Mouse (Mus musculus) embryonic facial prominence, embryonic 13.5 days (tissue): ENCODE measurements at regions not wholly inside any gene's neighbourhood (a gene's known extent, or its start where the extent isn't known, plus 50 kb on each side); places are given as distances from the start of the nearest gene placed in this dataset.
"Not testable (repeated sequence)": the region's sequence is repeated elsewhere in the genome, so short reads cannot be mapped to it uniquely, and the experiment has no call there.

ENCODE experiments used
- ATAC-seq: fragments of 200-750 bp; cut with Nextera tagmentation; 2 replicates; pipeline ENCODE4 v1.8.0; 2017; ENCODE audit warnings: low read depth; ENCODE audit not compliant: insufficient number of reproducible peaks, insufficient read depth, low FRiP score, low TSS enrichment
- H3K27ac ChIP-seq: fragments of 300-500 bp; sonication (generic); 2 replicates; pipeline ENCODE4 v1.5.1; 2015; ENCODE audit warnings: moderate library complexity, mild to moderate bottlenecking, inconsistent platforms
- H3K27me3 ChIP-seq: fragments of 300-500 bp; sonication (generic); 2 replicates; pipeline ENCODE4 v1.6.1; 2015; ENCODE audit warnings: mild to moderate bottlenecking, inconsistent platforms
- H3K36me3 ChIP-seq: fragments of 300-500 bp; sonication (generic); 2 replicates; pipeline ENCODE4 v1.6.1; 2015; ENCODE audit warnings: mild to moderate bottlenecking, inconsistent platforms
- H3K4me1 ChIP-seq: fragments of 300-500 bp; sonication (generic); 2 replicates; pipeline ENCODE4 v1.6.1; 2015; ENCODE audit warnings: inconsistent platforms
- H3K4me2 ChIP-seq: fragments of 300-500 bp; sonication (generic); 2 replicates; pipeline ENCODE4 v1.6.1; 2015; ENCODE audit warnings: moderate library complexity, mild to moderate bottlenecking, inconsistent platforms
- H3K4me3 ChIP-seq: fragments of 300-500 bp; sonication (generic); 2 replicates; pipeline ENCODE4 v1.5.1; 2015; ENCODE audit warnings: mild to moderate bottlenecking, inconsistent platforms
- H3K9ac ChIP-seq: fragments of 300-500 bp; sonication (generic); 2 replicates; pipeline ENCODE4 v1.6.1; 2015; ENCODE audit warnings: mild to moderate bottlenecking, inconsistent platforms
- H3K9me3 ChIP-seq: fragments of 300-500 bp; sonication (generic); 2 replicates; pipeline ENCODE4 v1.6.1; 2016; ENCODE audit warnings: inconsistent platforms
- WGBS: fragments of 180-500 bp; shearing (Covaris S2); methylation state at CpG from one replicate; pipeline ENCODE4 v1.1.7; 2015; ENCODE audit warnings: mixed read lengths; 5-methylcytosine and 5-hydroxymethylcytosine counted together

GRCm38 (mm10) chr14:71588006-71588405, 903.6 kb downstream of the Gm9195 start:
- H3K9ac ChIP-seq: no peak overlapping the region
- H3K27me3 ChIP-seq: no peaks in the 10 kb centered on the region
- ATAC-seq: no peak
- no peak overlapping the region for H3K4me3 ChIP-seq
- H3K4me1 ChIP-seq: no peaks in the 10 kb centered on the region
- no peaks in the 10 kb centered on the region for H3K36me3 ChIP-seq
- no peak overlapping the region for H3K4me2 ChIP-seq
- no peak overlapping the region for H3K27ac ChIP-seq
- no peaks in the 10 kb centered on the region for H3K9me3 ChIP-seq

- no peaks in the 10 kb centered on the region for H3K27me3 ChIP-seq
- H3K9me3 ChIP-seq: no peaks in the 10 kb centered on the region
- H3K4me2 ChIP-seq: no peak overlapping the region
- H3K4me1 ChIP-seq: no peaks in the 10 kb centered on the region
- no peak overlapping the region for H3K27ac ChIP-seq
- 81% methylated on average over 3 of the region's 3 CpGs for WGBS
- H3K4me3 ChIP-seq: no peak overlapping the region
- H3K36me3 ChIP-seq: no peaks in the 10 kb centered on the region
- no peak overlapping the region for H3K9ac ChIP-seq
- no peak for ATAC-seq
Observed at GRCm38 (mm10) chr14:71564816-71565215, 926.8 kb downstream of the Gm9195 start.

GRCm38 (mm10) chr14:71561906-71562305, 929.7 kb downstream of the Gm9195 start:
- H3K4me1 ChIP-seq: no peaks in the 10 kb centered on the region
- no peaks in the 10 kb centered on the region for H3K9me3 ChIP-seq
- no peak overlapping the region for H3K9ac ChIP-seq
- 74% methylated on average over 4 of the region's 4 CpGs for whole genome bisulfite sequencing
- no peak overlapping the region for H3K4me2 ChIP-seq
- ATAC-seq: no peak
- no peak overlapping the region for H3K4me3 ChIP-seq
- no peak overlapping the region for H3K27ac ChIP-seq
- H3K36me3 ChIP-seq: no peaks in the 10 kb centered on the region
- H3K27me3 ChIP-seq: no peaks in the 10 kb centered on the region

- not testable (repeated sequence) for ATAC-seq, H3K4me2 ChIP-seq, H3K36me3 ChIP-seq, H3K9me3 ChIP-seq, H3K4me1 ChIP-seq, H3K27me3 ChIP-seq, H3K27ac ChIP-seq, H3K9ac ChIP-seq, H3K4me3 ChIP-seq
- 27% methylated on average over 2 of the region's 3 CpGs for WGBS
Observed at GRCm38 (mm10) chr14:71554324-71554723, 937.3 kb downstream of the Gm9195 start.

- Histone ChIP-seq H3K27ac (no peak overlapping the region), H3K36me3 (no peaks in the 10 kb centered on the region), H3K27me3 (no peaks in the 10 kb centered on the region), H3K9ac (no peak overlapping the region), H3K4me1 (no peaks in the 10 kb centered on the region), H3K4me3 (no peak overlapping the region), H3K4me2 (no peak overlapping the region), H3K9me3 (no peaks in the 10 kb centered on the region)
- WGBS: 89% methylated on average over 3 of the region's 3 CpGs
- no peak for ATAC-seq
Observed at GRCm38 (mm10) chr14:71543580-71543979, 943.9 kb upstream of the Fam160b2 start.

DNA sequence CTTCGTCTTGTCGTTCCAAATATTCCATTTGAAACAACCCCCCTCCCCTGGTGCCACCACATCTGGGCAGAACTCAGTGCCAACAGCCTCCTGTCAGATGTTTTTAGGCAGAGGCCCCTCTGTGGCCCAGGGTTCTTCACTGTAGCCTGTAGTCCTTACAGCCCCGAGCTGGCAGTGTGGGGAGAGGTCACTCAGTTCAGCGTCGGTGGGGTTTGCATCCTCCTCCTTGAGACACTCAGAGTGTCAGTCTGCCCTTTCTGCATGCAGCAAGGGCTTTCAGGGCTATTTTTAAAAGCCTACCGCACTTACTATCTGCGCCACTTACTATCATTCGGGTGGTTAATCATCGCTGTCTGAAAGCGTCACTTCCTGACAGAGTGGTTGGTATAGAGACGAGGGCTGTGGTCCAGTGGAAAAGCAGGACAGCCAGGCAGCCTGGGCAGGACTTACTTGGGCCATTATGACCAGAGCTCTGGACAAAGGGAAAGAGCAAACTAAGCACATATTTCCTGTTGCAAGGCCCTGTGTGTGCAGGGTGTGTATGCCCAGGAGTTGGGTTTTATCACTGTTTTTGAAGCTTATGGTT, 932.5 kb upstream of the Fam160b2 start:
- no peak overlapping the region for H3K27ac ChIP-seq

GRCm38 (mm10) chr14:71531298-71531697, 931.7 kb upstream of the Fam160b2 start:
- H3K9ac ChIP-seq: no peak overlapping the region
- no peak overlapping the region for H3K4me2 ChIP-seq
- H3K4me3 ChIP-seq: no peak overlapping the region
- H3K4me1 ChIP-seq: 0 out of 2 replicates have a peak, but pooled peaks cover 3% of the 10 kb centered on the region
- H3K9me3 ChIP-seq: no peaks in the 10 kb centered on the region
- 77% methylated on average over 2 of the region's 2 CpGs for WGBS
- no peak for ATAC-seq
- H3K36me3 ChIP-seq: no peaks in the 10 kb centered on the region
- H3K27me3 ChIP-seq: no peaks in the 10 kb centered on the region
- H3K27ac ChIP-seq: no peak overlapping the region

More for the DNA sequence above, 932.5 kb upstream of the Fam160b2 start:
- 0 out of 2 replicates have a peak, but pooled peaks cover 3% of the 10 kb centered on the region for H3K4me1 ChIP-seq
- WGBS: 62% methylated on average over 11 of the region's 11 CpGs
- no peaks in the 10 kb centered on the region for H3K36me3 ChIP-seq
- no peak overlapping the region for H3K4me3 ChIP-seq
- H3K9me3 ChIP-seq: no peaks in the 10 kb centered on the region
- H3K9ac ChIP-seq: no peak overlapping the region
- no peak for ATAC-seq
- H3K4me2 ChIP-seq: no peak overlapping the region
- H3K27me3 ChIP-seq: no peaks in the 10 kb centered on the region

GRCm38 (mm10) chr14:71530421-71530820, 930.8 kb upstream of the Fam160b2 start:
- Histone ChIP-seq H3K4me2 (no peak overlapping the region), H3K9me3 (no peaks in the 10 kb centered on the region), H3K36me3 (no peaks in the 10 kb centered on the region), H3K9ac (no peak overlapping the region), H3K27ac (no peak overlapping the region), H3K27me3 (no peaks in the 10 kb centered on the region), H3K4me3 (no peak overlapping the region), H3K4me1 (0 out of 2 replicates have a peak, but pooled peaks cover 3% of the 10 kb centered on the region)
- WGBS: 45% methylated on average over 6 of the region's 6 CpGs
- no peak for ATAC-seq

GRCm38 (mm10) chr14:71518541-71518940, 918.9 kb upstream of the Fam160b2 start:
- WGBS: 65% methylated on average over 2 of the region's 2 CpGs
- H3K9me3 ChIP-seq: no peaks in the 10 kb centered on the region
- H3K4me2 ChIP-seq: no peak overlapping the region
- H3K9ac ChIP-seq: no peak overlapping the region
- H3K27ac ChIP-seq: no peak overlapping the region
- H3K27me3 ChIP-seq: no peaks in the 10 kb centered on the region
- H3K4me1 ChIP-seq: no peaks in the 10 kb centered on the region
- no peaks in the 10 kb centered on the region for H3K36me3 ChIP-seq
- no peak for ATAC-seq
- H3K4me3 ChIP-seq: no peak overlapping the region

DNA sequence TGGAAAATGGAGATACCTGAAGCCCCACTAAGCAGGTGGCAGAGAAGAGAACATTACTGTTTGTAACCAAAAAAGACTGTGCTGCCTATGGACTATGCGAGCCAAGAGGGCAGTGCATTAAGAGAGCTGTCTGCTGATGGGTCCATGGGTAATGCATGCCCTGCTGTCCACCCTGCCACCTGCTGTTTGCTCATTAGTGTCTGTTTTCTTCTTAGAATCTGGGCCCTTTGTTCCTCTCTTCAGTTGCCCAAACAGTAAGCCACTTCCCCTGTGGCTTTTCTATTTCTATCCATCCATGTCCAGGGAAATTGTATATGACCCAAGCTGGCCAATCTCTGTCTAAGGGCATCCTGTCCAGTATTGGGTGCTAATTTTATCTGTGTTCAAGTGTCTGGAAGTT, 901.2 kb upstream of the Fam160b2 start:
- 86% methylated on average over 1 of the region's 1 CpGs for WGBS
- Histone ChIP-seq H3K9me3 (no peaks in the 10 kb centered on the region), H3K4me2 (no peak overlapping the region), H3K36me3 (no peaks in the 10 kb centered on the region), H3K9ac (no peak overlapping the region), H3K4me1 (no peaks in the 10 kb centered on the region), H3K4me3 (no peak overlapping the region), H3K27ac (no peak overlapping the region), H3K27me3 (no peaks in the 10 kb centered on the region)
- ATAC-seq: no peak

- H3K27me3 ChIP-seq: no peaks in the 10 kb centered on the region
- ATAC-seq: no peak
- no peaks in the 10 kb centered on the region for H3K4me1 ChIP-seq
- H3K9me3 ChIP-seq: no peaks in the 10 kb centered on the region
- H3K9ac ChIP-seq: no peak overlapping the region
- H3K4me3 ChIP-seq: no peak overlapping the region
- WGBS: 85% methylated on average over 7 of the region's 7 CpGs
- no peak overlapping the region for H3K27ac ChIP-seq
- no peaks in the 10 kb centered on the region for H3K36me3 ChIP-seq
- no peak overlapping the region for H3K4me2 ChIP-seq
Observed at GRCm38 (mm10) chr14:71491201-71491600, 891.6 kb upstream of the Fam160b2 start.

- WGBS: 90% methylated on average over 12 of the region's 12 CpGs
- no peak overlapping the region for H3K9ac ChIP-seq
- no peak overlapping the region for H3K27ac ChIP-seq
- H3K4me3 ChIP-seq: no peak overlapping the region
- no peaks in the 10 kb centered on the region for H3K4me1 ChIP-seq
- H3K4me2 ChIP-seq: no peak overlapping the region
- no peak for ATAC-seq
- no peaks in the 10 kb centered on the region for H3K36me3 ChIP-seq
- H3K27me3 ChIP-seq: no peaks in the 10 kb centered on the region
- no peaks in the 10 kb centered on the region for H3K9me3 ChIP-seq
Observed at GRCm38 (mm10) chr14:71486176-71486970, 886.7 kb upstream of the Fam160b2 start.
